Mouse (Mus musculus): ENCODE data around the gene Hdac5.

DNA sequence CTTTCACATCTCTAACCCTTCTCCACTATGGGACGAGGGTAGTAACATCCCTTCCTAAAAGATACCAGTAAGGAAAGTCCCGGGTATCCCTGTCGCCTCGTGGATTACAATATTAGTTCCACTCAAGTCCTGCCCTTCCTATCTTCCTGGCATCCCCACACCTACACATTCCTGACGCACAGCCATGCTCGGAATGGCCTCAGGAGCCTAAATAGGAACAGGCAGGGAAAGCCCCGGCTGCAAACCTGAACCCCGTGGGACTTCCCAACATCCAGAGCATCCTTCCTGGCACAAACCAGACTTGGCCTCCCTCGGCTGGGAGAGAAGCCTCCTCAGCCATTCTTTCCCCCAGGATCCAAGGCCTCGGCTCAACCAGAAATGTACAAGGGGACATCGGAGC is 14.5 kb downstream of the Hdac5 start:
- no peak for TF ChIP-seq CTCF (IDR thresholded peaks at IDR 0.05; ENCODE audit: low read depth)
- TF ChIP-seq EP300 (IDR thresholded peaks at IDR 0.05; ENCODE audit: low read depth), result no peak
